In genomic region chr14:51929309-51929943, GRCm38 (mm10) we compare ENCODE assay signal across 9 mouse cellular contexts. TPM values are rescaled to one million over a fixed set of nuclear protein-coding genes. Genes with fewer than 3 reads are reported as not detected.
DNase-seq lines count a peak whose midpoint lies in the region; ATAC-seq and TF ChIP-seq lines count a peak whose summit lies in the region.
"Had no signal": no experiment of that assay in that cellular context is flagged by ENCODE, and none has a peak within 500 bp of the region (broad histone marks: within the 10 kb centered on the region; RNA-seq: fewer than 3 reads in every experiment).

No protein-coding gene starts in this region.

- no peak overlapping the region for H3K4me2 ChIP-seq in kidney, postnatal 0 days (ENCODE audit: low read length)
- H3K4me2 ChIP-seq in lung, embryonic 16.5 days (ENCODE audit: low read depth, low read length) = peak overlapping the region; percentile 9; the same call in 1 of the 2 replicates
- H3K4me2 ChIP-seq: limb, embryonic 12.5 days had no signal

- H3K9me3 ChIP-seq in kidney, postnatal 0 days (replicated peaks; ENCODE audit: low read length) = no peaks in the 10 kb centered on the region
- no peaks in the 10 kb centered on the region for H3K9me3 ChIP-seq in lung, embryonic 16.5 days (ENCODE audit: control insufficient read depth, low read length)

- no peak for ATAC-seq in kidney, postnatal 0 days (replicated peaks; ENCODE audit: low FRiP score, low read depth)
- ATAC-seq in lung, embryonic 16.5 days (ENCODE audit: low read depth) = peak; percentile 88

- no peaks in the 10 kb centered on the region; the same call in 1 of the 2 replicates for H3K4me1 ChIP-seq in kidney, postnatal 0 days (replicated peaks; ENCODE audit: insufficient read depth, low read length)
- peaks cover 21% of the 10 kb centered on the region for H3K4me1 ChIP-seq in lung, embryonic 16.5 days (replicated peaks; ENCODE audit: control insufficient read depth, insufficient read depth, low read length)

- WGBS in kidney, postnatal 0 days = 67% methylated on average over 8 of the region's 8 CpGs
- WGBS in lung, embryonic 16.5 days = 49% methylated on average over 8 of the region's 8 CpGs

- H3K36me3 ChIP-seq in kidney, postnatal 0 days (ENCODE audit: insufficient read depth, low read length) = no peaks in the 10 kb centered on the region
- H3K36me3 ChIP-seq in lung, embryonic 16.5 days (ENCODE audit: control insufficient read depth, insufficient read depth, low read length) = no peaks in the 10 kb centered on the region
- H3K36me3 ChIP-seq: limb, embryonic 12.5 days had no signal

- H3K27me3 ChIP-seq in kidney, postnatal 0 days (ENCODE audit: insufficient read depth, low read length) = no peaks in the 10 kb centered on the region
- H3K27me3 ChIP-seq in lung, embryonic 16.5 days (ENCODE audit: control insufficient read depth, insufficient read depth, low read depth, low read length) = no peaks in the 10 kb centered on the region
- H3K27me3 ChIP-seq: limb, embryonic 12.5 days had no signal

- no peak for TF ChIP-seq CTCF in kidney, postnatal 0 days (IDR thresholded peaks at IDR 0.05; ENCODE audit: low read depth)

- peak; percentile 26 to 63 for DNase-seq in adrenal gland, postnatal 36 days
- no peak for DNase-seq in adrenal gland, adult 18-20 months (ENCODE audit: low spot score in 2 of 2)
- peak; percentile 66 for DNase-seq in ovary, adult 18-20 months (ENCODE audit: low spot score)
- no peak for DNase-seq in ovary, postnatal 10 days (ENCODE audit: low spot score)
- DNase-seq in kidney, postnatal 0 days (ENCODE audit: low spot score) = peak; percentile 56
- DNase-seq in testis, postnatal 10 days (ENCODE audit: low spot score) = peak; percentile 63
- DNase-seq in embryo, embryonic 9.5 days (ENCODE audit: extremely low spot score) = no peak

- no peak overlapping the region for H3K4me3 ChIP-seq in kidney, postnatal 0 days (replicated peaks; ENCODE audit: low read depth, low read length)
- H3K4me3 ChIP-seq in lung, embryonic 16.5 days (ENCODE audit: low read length) = no peak overlapping the region
- H3K4me3 ChIP-seq: limb, embryonic 12.5 days had no signal

- H3K27ac ChIP-seq in kidney, postnatal 0 days = peak overlapping the region; percentile 31; the same call in 1 of the 2 replicates
- H3K27ac ChIP-seq in lung, embryonic 16.5 days (ENCODE audit: low read length) = peak overlapping the region; percentile 76
- H3K27ac ChIP-seq: limb, embryonic 12.5 days had no signal

- H3K9ac ChIP-seq in kidney, postnatal 0 days (ENCODE audit: low read depth, low read length) = no peak overlapping the region
- H3K9ac ChIP-seq in lung, embryonic 16.5 days (ENCODE audit: low read length) = no peak overlapping the region
- H3K9ac ChIP-seq: limb, embryonic 12.5 days had no signal

RNA-seq across cellular contexts. Expression of gene Rnase13, which starts 6.9 kb away (rescaled TPM):
- not detected for total RNA-seq in adrenal gland, postnatal 36 days (2021)
- total RNA-seq in adrenal gland, adult 18-20 months (2021) = not detected
- not detected in 2 replicates for polyA plus RNA-seq in kidney, postnatal 0 days (2015; fragmentation: Nextera tagmentation; extraction: Ambion mirVana)
- polyA plus RNA-seq in lung, embryonic 16.5 days (2015; fragmentation: Nextera tagmentation; extraction: Ambion mirVana) = not detected in 2 replicates
- polyA plus RNA-seq: limb, embryonic 12.5 days had no signal

RNA-seq across cellular contexts. Expression of gene Tppp2, which starts 11.2 kb away (rescaled TPM):
- not detected for total RNA-seq in adrenal gland, postnatal 36 days (2021)
- not detected for total RNA-seq in adrenal gland, adult 18-20 months (2021)
- not detected in 2 replicates for polyA plus RNA-seq in kidney, postnatal 0 days (2015; fragmentation: Nextera tagmentation; extraction: Ambion mirVana)
- polyA plus RNA-seq in lung, embryonic 16.5 days (2015; fragmentation: Nextera tagmentation; extraction: Ambion mirVana) = not detected in 2 replicates
- polyA plus RNA-seq: limb, embryonic 12.5 days had no signal

RNA-seq across cellular contexts. Expression of gene Ndrg2, which starts 15.5 kb away (rescaled TPM):
- total RNA-seq in adrenal gland, postnatal 36 days (2021) = 100 to 1,000 TPM; 233 to 255 TPM
- 100 to 1,000 TPM; 256 to 257 TPM for total RNA-seq in adrenal gland, adult 18-20 months (2021)
- polyA plus RNA-seq in kidney, postnatal 0 days (2015; fragmentation: Nextera tagmentation; extraction: Ambion mirVana) = 89.2 and 95.3 TPM in 2 replicates
- 93.3 and 109 TPM in 2 replicates for polyA plus RNA-seq in lung, embryonic 16.5 days (2015; fragmentation: Nextera tagmentation; extraction: Ambion mirVana)

RNA-seq across cellular contexts. Expression of gene Slc39a2, which starts 36.7 kb away (rescaled TPM):
- under 1 TPM; 0.33 to 0.99 TPM for total RNA-seq in adrenal gland, postnatal 36 days (2021)
- 1 to 10 TPM in 1 of 2 experiments, under 1 TPM in 1; 0.56 to 1.3 TPM for total RNA-seq in adrenal gland, adult 18-20 months (2021)
- polyA plus RNA-seq in kidney, postnatal 0 days (2015; fragmentation: Nextera tagmentation; extraction: Ambion mirVana) = 0.12 and 0.15 TPM in 2 replicates
- polyA plus RNA-seq in lung, embryonic 16.5 days (2015; fragmentation: Nextera tagmentation; extraction: Ambion mirVana) = 0.25 and 0.43 TPM in 2 replicates

RNA-seq across cellular contexts. Expression of gene Mettl17, which starts 44.8 kb away (rescaled TPM):
- total RNA-seq in adrenal gland, postnatal 36 days (2021) = 10 to 100 TPM; 22.1 to 39.7 TPM
- total RNA-seq in adrenal gland, adult 18-20 months (2021) = 10 to 100 TPM; 30.5 to 36.3 TPM
- polyA plus RNA-seq in kidney, postnatal 0 days (2015; fragmentation: Nextera tagmentation; extraction: Ambion mirVana) = 46.3 and 46.6 TPM in 2 replicates
- polyA plus RNA-seq in lung, embryonic 16.5 days (2015; fragmentation: Nextera tagmentation; extraction: Ambion mirVana) = 33.5 and 40.4 TPM in 2 replicates

Comparison
In these comparisons a context has a peak if more than half of its experiments do, and no peak if none do; other contexts are left out.
1. DNase-seq: peak in adrenal gland, postnatal 36 days (2 of 2), ovary, adult 18-20 months (single experiment), kidney, postnatal 0 days (single experiment) and testis, postnatal 10 days (single experiment); none in adrenal gland, adult 18-20 months (0 of 2), ovary, postnatal 10 days (single experiment) and embryo, embryonic 9.5 days (single experiment).